Mouse (Mus musculus): Measurements from ENCODE around the gene Bmp2. TPM values are rescaled to one million over a fixed set of nuclear protein-coding genes. Genes with fewer than 3 reads are reported as not detected.

Gene Bmp2
- polyA plus RNA-seq, 1 experiment from 2014 or later = 8.8 TPM

- no peak overlapping the region for H3K9ac ChIP-seq (replicated peaks; ENCODE audit: low read length)
- H3K27ac ChIP-seq (ENCODE audit: low read length) = no peak overlapping the region
- 69% methylated on average over 10 of the region's 10 CpGs for WGBS
- no peaks in the 10 kb centered on the region for H3K4me1 ChIP-seq (ENCODE audit: insufficient read depth, low read length)
- no peaks in the 10 kb centered on the region for H3K9me3 ChIP-seq (ENCODE audit: low read length)
- H3K27me3 ChIP-seq (ENCODE audit: insufficient read depth, low read length) = no peaks in the 10 kb centered on the region
- ATAC-seq (ENCODE audit: low FRiP score, low TSS enrichment) = no peak
- no peak overlapping the region for H3K4me3 ChIP-seq (ENCODE audit: low read length)
- no peak overlapping the region for H3K4me2 ChIP-seq (replicated peaks; ENCODE audit: low read depth, low read length)
- H3K36me3 ChIP-seq (ENCODE audit: insufficient read depth, low read length) = no peaks in the 10 kb centered on the region
Observed at GRCm38 (mm10) chr2:133564248-133564886, 12.4 kb downstream of the Bmp2 start.

DNA sequence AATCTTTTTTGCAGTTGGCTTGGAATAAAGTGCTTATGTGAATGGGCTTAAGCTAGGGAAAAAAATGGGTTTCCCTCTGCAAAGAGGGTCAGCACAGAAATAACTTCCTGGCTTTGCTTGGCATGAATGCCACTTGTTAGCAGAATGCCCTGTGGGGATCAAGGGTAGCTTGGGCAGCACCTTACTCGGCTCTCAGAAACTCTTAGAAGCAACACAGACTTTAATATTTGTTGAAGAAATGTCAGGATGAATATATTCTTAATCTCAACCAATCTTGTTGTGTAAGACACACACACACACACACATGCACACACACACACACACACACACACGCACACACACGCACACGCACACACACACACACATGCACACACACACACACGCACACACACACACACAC is 13.5 kb downstream of the Bmp2 start:
- ATAC-seq (ENCODE audit: low FRiP score, low TSS enrichment) = no peak
- no peaks in the 10 kb centered on the region for H3K36me3 ChIP-seq (ENCODE audit: insufficient read depth, low read length)
- WGBS = 61% methylated on average over 2 of the region's 5 CpGs
- no peak overlapping the region for H3K9ac ChIP-seq (replicated peaks; ENCODE audit: low read length)
- H3K4me3 ChIP-seq (ENCODE audit: low read length) = no peak overlapping the region
- no peaks in the 10 kb centered on the region for H3K9me3 ChIP-seq (ENCODE audit: low read length)
- no peak overlapping the region for H3K27ac ChIP-seq (ENCODE audit: low read length)
- H3K4me2 ChIP-seq (replicated peaks; ENCODE audit: low read depth, low read length) = no peak overlapping the region
- H3K4me1 ChIP-seq (ENCODE audit: insufficient read depth, low read length) = no peaks in the 10 kb centered on the region
- no peaks in the 10 kb centered on the region for H3K27me3 ChIP-seq (ENCODE audit: insufficient read depth, low read length)

DNA sequence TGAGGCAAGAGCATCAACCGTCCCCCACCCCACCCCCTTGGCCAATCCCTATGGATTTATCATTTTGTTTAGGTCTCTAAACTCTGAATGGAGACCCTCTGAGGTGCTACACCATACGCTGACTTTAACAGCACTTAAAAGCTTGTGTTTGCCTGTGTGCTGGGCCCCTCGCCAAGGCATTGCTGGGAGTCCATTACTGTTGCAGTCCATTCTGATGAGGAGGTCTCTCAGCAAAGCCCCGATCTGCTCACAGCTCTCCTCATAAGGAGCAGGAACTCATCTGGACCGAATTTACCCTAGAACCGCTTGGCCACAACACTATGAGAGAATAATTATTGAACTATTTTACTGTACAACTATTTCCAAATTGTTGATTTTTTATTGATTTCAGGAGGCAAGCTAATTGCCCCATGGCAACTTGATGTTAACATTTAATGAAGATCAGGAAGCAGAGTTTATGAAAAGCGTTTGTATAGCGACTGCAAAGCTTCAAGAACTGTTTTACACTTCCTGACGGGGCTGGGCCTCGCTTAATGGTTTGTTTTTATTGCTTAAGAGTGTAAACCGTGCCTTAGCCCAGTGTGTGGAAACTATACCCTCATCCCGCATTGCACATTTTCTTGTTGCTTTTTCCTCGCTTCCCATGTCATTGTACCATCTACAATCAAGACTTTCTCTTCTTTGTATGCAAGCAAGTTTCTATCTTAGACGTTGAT is 14.2 kb downstream of the Bmp2 start:
- Histone ChIP-seq H3K4me3 (ENCODE audit: low read length) (no peak overlapping the region), H3K9ac (replicated peaks; ENCODE audit: low read length) (no peak overlapping the region), H3K27ac (ENCODE audit: low read length) (no peak overlapping the region), H3K27me3 (ENCODE audit: insufficient read depth, low read length) (no peaks in the 10 kb centered on the region), H3K4me2 (replicated peaks; ENCODE audit: low read depth, low read length) (no peak overlapping the region), H3K4me1 (ENCODE audit: insufficient read depth, low read length) (no peaks in the 10 kb centered on the region), H3K9me3 (ENCODE audit: low read length) (no peaks in the 10 kb centered on the region), H3K36me3 (ENCODE audit: insufficient read depth, low read length) (no peaks in the 10 kb centered on the region)
- ATAC-seq (ENCODE audit: low FRiP score, low TSS enrichment) = no peak
- WGBS = 43% methylated on average over 14 of the region's 14 CpGs

DNA sequence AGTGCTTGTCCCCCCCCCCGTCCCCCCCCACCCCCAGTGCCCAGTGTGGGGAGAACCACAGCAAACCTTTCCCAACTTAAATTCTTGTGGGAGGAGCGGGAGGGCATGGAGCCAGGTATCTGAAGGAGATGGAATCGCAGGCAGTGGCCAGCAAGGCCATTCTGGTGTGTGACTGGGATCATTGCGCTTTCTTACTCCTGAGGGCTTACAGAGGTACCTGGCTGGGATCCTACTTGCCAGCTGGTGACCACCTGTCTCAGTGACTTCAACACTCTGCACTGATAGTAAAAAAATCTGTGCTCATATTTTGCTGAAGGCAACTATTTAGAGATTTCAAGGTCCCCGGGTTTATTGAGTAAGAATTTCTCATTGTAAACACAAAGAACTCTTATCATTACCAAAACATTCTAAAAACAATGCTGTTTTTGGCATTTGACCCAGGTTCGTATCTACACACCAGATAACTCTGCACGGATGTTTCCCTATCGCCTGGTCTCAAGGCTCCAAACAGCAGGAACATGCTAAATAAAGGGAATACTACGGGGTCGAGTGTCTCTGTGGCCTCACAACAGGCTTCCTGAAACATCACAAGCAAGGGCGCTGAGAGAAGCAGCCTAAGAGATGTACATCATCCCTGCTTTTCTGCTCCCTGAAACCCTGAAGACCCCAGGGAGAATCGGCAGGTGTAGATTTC is 39.8 kb downstream of the Bmp2 start:
- H3K9ac ChIP-seq (replicated peaks; ENCODE audit: low read length) = no peak overlapping the region
- H3K9me3 ChIP-seq (ENCODE audit: low read length) = no peaks in the 10 kb centered on the region
- no peak for ATAC-seq (ENCODE audit: low FRiP score, low TSS enrichment)
- H3K27me3 ChIP-seq (ENCODE audit: insufficient read depth, low read length) = no peaks in the 10 kb centered on the region
- no peak overlapping the region for H3K4me2 ChIP-seq (replicated peaks; ENCODE audit: low read depth, low read length)
- H3K4me1 ChIP-seq (ENCODE audit: insufficient read depth, low read length) = no peaks in the 10 kb centered on the region
- no peak overlapping the region for H3K27ac ChIP-seq (ENCODE audit: low read length)
- no peaks in the 10 kb centered on the region for H3K36me3 ChIP-seq (ENCODE audit: insufficient read depth, low read length)
- WGBS = 60% methylated on average over 12 of the region's 12 CpGs
- H3K4me3 ChIP-seq (ENCODE audit: low read length) = no peak overlapping the region

Small RNAs within 50 kb of the gene (microRNA-seq; reads per million reads assigned to microRNA genes)
- gene Mir3090 = not detected
